Mouse (Mus musculus): ENCODE measurements at regions not wholly inside any gene's neighbourhood (a gene's known extent, or its start where the extent isn't known, plus 50 kb on each side); places are given as distances from the start of the nearest gene placed in this dataset.
A peak's percentile ranks its signal among the peaks of the same experiment; 100 is the strongest.

DNA sequence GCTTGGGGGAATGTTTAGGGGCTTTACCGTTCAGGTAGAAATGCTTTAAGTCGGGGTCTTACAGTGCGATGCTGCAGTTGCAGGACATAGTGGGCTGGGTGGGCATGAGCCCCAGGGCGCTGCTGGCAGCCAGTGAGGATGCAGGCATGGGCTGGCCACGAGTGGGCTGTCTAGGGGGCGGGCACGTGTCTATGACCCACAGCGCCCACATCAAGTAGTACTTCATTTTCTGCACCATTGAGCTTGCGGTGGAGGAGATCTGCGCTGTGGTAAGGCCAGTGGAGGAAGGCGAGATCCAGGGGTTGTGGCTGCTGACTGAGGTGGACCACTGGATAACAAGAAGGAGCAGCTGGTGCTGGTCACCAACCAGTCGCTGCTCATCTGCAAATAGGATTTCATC is 52.4 kb upstream of the Olfr291 start:
- DNase-seq (ENCODE audit: low spot score in 2 of 2), result no peak

DNA sequence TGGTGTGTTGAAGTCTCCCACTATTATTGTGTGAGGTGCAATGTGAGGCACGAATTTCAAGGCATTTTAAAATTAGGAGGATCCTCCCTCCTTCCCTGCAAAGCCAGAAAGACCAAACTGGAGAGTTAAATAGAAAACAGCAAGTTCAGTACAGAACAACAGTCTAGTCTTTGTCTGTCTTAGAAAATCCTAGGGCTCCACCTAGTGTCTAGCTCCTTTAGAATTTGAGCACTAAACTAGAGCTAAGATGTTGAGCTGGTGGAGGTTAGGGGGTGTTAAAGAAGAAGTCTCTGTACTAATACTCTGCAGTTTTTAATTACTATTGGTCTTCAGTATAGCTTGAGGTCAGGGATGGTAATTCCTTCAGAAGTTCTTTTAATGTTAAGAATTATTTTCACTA is 58.7 kb upstream of the Olfr291 start:
- no peak for DNase-seq (ENCODE audit: low spot score in 2 of 2)

DNA sequence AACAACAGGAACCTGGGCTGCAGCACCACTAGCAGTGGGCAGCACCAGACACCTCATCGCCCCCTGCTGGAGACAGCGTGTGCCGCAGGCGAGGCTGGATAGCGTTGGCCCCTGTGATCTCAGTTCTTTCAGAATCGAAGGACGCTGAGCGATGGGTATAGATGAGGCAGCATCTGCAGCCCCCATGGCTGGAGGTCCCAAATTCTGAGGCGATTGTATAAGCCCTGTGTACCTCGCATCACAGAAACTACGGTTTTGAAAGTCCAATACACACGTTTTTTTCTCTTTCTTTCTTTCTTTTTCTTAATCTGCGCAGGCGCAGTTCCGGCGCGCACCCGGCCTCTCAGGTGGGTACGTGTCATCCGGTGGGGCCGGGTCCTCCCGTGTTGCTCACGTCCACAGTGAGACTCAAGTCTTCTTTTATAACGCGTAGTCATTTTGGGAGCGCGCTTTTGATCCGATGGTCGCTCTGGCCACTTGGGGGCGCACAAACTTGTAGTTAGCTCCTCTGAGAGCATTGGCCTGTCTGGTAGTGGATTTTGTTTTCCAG is 74.0 kb upstream of the Olfr291 start:
- DNase-seq (ENCODE audit: low spot score in 2 of 2), result peak; percentile 68 to 85

GRCm38 (mm10) chr7:84777696-84778095 is 75.7 kb upstream of the Olfr291 start:
- DNase-seq (ENCODE audit: low spot score in 2 of 2), result no peak

DNA sequence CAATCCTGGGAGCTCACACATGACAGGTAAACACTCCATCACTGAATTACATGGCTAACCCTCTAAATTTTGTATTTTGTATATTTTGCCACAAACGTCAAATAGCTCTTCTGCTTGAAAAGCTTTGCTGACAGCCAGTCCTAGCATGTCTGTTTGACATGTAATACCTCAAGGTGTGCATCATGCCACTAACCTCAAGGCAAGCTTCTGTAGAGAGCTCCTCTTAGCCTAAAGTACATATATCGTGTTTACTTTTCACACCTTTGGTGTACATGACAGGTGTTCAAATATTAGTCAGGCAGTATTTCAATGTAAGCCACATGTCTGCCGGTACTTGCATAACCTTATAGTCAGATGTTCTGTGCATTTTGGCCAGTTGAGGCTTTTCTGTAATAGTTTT is 66.5 kb upstream of the Zfand6 start:
- no peak for DNase-seq (ENCODE audit: low spot score in 2 of 2)

GRCm38 (mm10) chr7:84753361-84753760 is 63.6 kb upstream of the Zfand6 start:
- no peak for DNase-seq (ENCODE audit: low spot score in 2 of 2)

DNA sequence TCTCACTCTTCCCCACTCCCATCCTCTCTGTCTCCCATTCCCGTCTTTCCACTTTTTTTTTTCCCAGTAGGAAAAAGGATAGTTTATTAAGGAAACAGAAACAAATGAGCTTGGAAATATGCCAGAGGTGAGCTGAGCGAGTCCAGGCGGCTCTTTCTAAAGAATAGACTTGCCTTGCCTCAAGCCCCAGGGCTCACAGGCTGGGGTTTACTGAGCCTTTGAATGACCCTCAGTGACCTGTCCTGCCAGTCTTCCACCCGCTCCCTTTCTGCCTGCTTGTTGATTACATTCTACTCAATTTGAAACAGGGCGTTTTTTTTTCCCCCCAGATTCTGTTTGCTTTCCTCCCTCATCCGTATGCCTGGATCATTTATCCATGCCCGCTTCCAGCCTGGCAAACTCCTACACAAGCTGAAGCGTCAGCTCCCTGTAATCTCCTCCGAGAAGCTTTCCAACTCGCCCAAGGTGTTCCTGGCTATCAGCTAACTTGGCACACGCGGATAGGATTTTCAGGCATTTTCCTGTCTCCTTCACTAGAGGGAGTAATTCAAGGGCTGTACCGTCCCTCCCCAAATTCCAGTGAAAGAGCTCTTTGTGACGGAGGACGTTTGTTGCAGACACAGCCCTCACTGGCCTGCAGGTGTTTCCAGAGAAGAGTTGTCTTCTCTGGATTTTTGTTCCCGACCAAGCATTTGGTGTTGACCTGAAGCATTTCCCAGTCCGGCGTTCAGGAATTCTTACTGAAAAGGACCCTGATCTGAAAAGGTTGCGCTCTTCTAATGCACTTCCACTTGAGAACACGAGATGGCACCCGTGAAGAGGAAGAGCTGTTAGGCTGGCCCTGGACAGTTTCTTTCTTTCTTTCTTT is 59.9 kb upstream of the Zfand6 start:
- peak; percentile 23 to 64 for DNase-seq (ENCODE audit: low spot score in 2 of 2)

DNA sequence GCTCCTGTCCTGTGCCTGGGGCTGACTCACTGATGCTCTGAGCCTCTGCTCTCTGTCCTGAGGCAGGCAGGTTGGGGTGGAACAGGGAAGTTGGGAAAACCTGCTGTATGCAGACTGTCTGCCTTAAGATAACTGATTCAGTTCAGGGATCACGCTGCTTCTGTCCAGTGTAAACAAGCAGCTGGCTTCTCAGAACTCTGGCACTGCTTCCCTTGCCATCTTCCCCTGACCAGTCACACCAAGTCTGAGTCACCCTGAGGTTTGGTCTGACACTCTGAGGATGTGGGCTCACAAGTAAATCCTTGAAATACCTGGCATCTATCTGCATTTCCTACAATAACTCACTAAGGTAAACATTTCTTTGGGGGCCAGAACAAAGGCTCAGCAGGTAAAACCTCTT is 58.1 kb upstream of the Zfand6 start:
- DNase-seq (ENCODE audit: low spot score in 2 of 2), result no peak

GRCm38 (mm10) chr7:84744321-84745070 is 54.7 kb upstream of the Zfand6 start:
- no peak for DNase-seq (ENCODE audit: low spot score in 2 of 2)

- DNase-seq (ENCODE audit: low spot score in 2 of 2), result no peak
Measured at GRCm38 (mm10) chr7:84739965-84740390, 50.2 kb upstream of the Zfand6 start.

Measured in urinary bladder, postnatal 4 days (tissue).